Mouse (Mus musculus) E14TG2a.4 (cell line): ENCODE measurements around the gene Ahnak2.
A peak's percentile ranks its signal among the peaks of the same experiment; 100 is the strongest.

Experiments
- H3K27me3 ChIP-seq: 2 replicates; pipeline ENCODE4 v1.6.1; 2014; ENCODE audit warnings: low read length, control low read depth; ENCODE audit not compliant: insufficient read depth
- H3K36me3 ChIP-seq: 2 replicates; pipeline ENCODE4 v1.6.1; 2014; ENCODE audit warnings: low read length, control low read depth; ENCODE audit not compliant: insufficient read depth
- H3K4me1 ChIP-seq: replicated peaks from 2 replicates; pipeline ENCODE4 v1.6.1; 2014; ENCODE audit warnings: low read depth, low read length, control low read depth
- H3K4me3 ChIP-seq: replicated peaks from 2 replicates; pipeline ENCODE4 v1.5.1; 2014; ENCODE audit warnings: mild to moderate bottlenecking, low read length
- H3K9me3 ChIP-seq: 2 replicates; pipeline ENCODE4 v1.6.1; 2014; ENCODE audit warnings: low read length, control low read depth
- CTCF ChIP-seq: conservative IDR thresholded peaks from 2 replicates; pipeline ENCODE4 v1.5.1; 2014; ENCODE audit warnings: low read length
- NANOG ChIP-seq: IDR thresholded peaks from 2 replicates; pipeline ENCODE4 v1.6.1; 2014; ENCODE audit warnings: borderline replicate concordance, low read length, mixed read lengths
- POU5F1 ChIP-seq: IDR thresholded peaks from 2 replicates; pipeline ENCODE4 v1.6.1; 2014; ENCODE audit warnings: low read length, borderline replicate concordance

The Ahnak2 gene

GRCm38 (mm10) chr12:112734108-112734820, 68.2 kb downstream of the Ahnak2 start:
- Histone ChIP-seq H3K4me3 (no peak overlapping the region), H3K27me3 (no peaks in the 10 kb centered on the region), H3K9me3 (no peaks in the 10 kb centered on the region), H3K36me3 (peaks cover 92% of the 10 kb centered on the region), H3K4me1 (peaks cover 55% of the 10 kb centered on the region)
- no peak for TF ChIP-seq CTCF
- TF ChIP-seq NANOG = no peak
- no peak for TF ChIP-seq POU5F1

- peaks cover 82% of the 10 kb centered on the region for H3K36me3 ChIP-seq
- no peaks in the 10 kb centered on the region for H3K27me3 ChIP-seq
- no peak for TF ChIP-seq POU5F1
- no peak for TF ChIP-seq CTCF
- TF ChIP-seq NANOG = no peak
- peaks cover 38% of the 10 kb centered on the region for H3K4me1 ChIP-seq
- H3K9me3 ChIP-seq = no peaks in the 10 kb centered on the region
- no peak overlapping the region for H3K4me3 ChIP-seq
These were observed 69.9 kb downstream of the Ahnak2 start for GRCm38 (mm10) chr12:112732591-112732990.

GRCm38 (mm10) chr12:112730808-112731207, 71.6 kb downstream of the Ahnak2 start:
- H3K27me3 ChIP-seq = no peaks in the 10 kb centered on the region
- no peak for TF ChIP-seq NANOG
- no peak for TF ChIP-seq CTCF
- no peak for TF ChIP-seq POU5F1

GRCm38 (mm10) chr12:112727801-112728200, 74.7 kb downstream of the Ahnak2 start:
- TF ChIP-seq CTCF (no peak), NANOG (no peak), POU5F1 (no peak)
- Histone ChIP-seq H3K4me3 (no peak overlapping the region), H3K4me1 (peaks cover 28% of the 10 kb centered on the region), H3K27me3 (peaks cover 9% of the 10 kb centered on the region), H3K9me3 (no peaks in the 10 kb centered on the region), H3K36me3 (peaks cover 64% of the 10 kb centered on the region)

More at GRCm38 (mm10) chr12:112730808-112731207, 71.6 kb downstream of the Ahnak2 start:
- H3K36me3 ChIP-seq = peaks cover 81% of the 10 kb centered on the region
- H3K9me3 ChIP-seq = no peaks in the 10 kb centered on the region
- H3K4me1 ChIP-seq = peaks cover 23% of the 10 kb centered on the region
- no peak overlapping the region for H3K4me3 ChIP-seq

GRCm38 (mm10) chr12:112724077-112724805, 78.2 kb downstream of the Ahnak2 start:
- peaks cover 35% of the 10 kb centered on the region for H3K36me3 ChIP-seq
- H3K4me3 ChIP-seq = no peak overlapping the region
- H3K4me1 ChIP-seq = peaks cover 42% of the 10 kb centered on the region
- TF ChIP-seq POU5F1 (no peak), CTCF (peak; percentile 94), NANOG (no peak)
- peaks cover 20% of the 10 kb centered on the region for H3K27me3 ChIP-seq
- H3K9me3 ChIP-seq = no peaks in the 10 kb centered on the region

- H3K36me3 ChIP-seq = peaks cover 34% of the 10 kb centered on the region
- TF ChIP-seq POU5F1 = no peak
- no peak for TF ChIP-seq NANOG
- TF ChIP-seq CTCF = no peak
- peak overlapping the region; percentile 93; the same call in 1 of the 2 replicates for H3K4me3 ChIP-seq
- peaks cover 47% of the 10 kb centered on the region for H3K4me1 ChIP-seq
- H3K9me3 ChIP-seq = no peaks in the 10 kb centered on the region
- H3K27me3 ChIP-seq = peaks cover 22% of the 10 kb centered on the region
These were observed 79.0 kb downstream of the Ahnak2 start for GRCm38 (mm10) chr12:112723445-112723844.

- Histone ChIP-seq H3K36me3 (peaks cover 34% of the 10 kb centered on the region), H3K4me1 (peaks cover 47% of the 10 kb centered on the region), H3K27me3 (peaks cover 22% of the 10 kb centered on the region), H3K4me3 (peak overlapping the region; percentile 93), H3K9me3 (no peaks in the 10 kb centered on the region)
- no peak for TF ChIP-seq CTCF
- TF ChIP-seq POU5F1 = no peak
- TF ChIP-seq NANOG = no peak
These were observed 79.5 kb downstream of the Ahnak2 start for GRCm38 (mm10) chr12:112723028-112723330.

GRCm38 (mm10) chr12:112722240-112723027, 80.0 kb downstream of the Ahnak2 start:
- peaks cover 52% of the 10 kb centered on the region for H3K4me1 ChIP-seq
- H3K4me3 ChIP-seq = peak overlapping the region; percentile 93
- no peaks in the 10 kb centered on the region for H3K9me3 ChIP-seq
- H3K27me3 ChIP-seq = peaks cover 22% of the 10 kb centered on the region
- no peak for TF ChIP-seq POU5F1
- no peak for TF ChIP-seq NANOG
- TF ChIP-seq CTCF = no peak
- peaks cover 29% of the 10 kb centered on the region for H3K36me3 ChIP-seq
